Mouse (Mus musculus) urinary bladder, postnatal 25 days (tissue): ENCODE measurements at regions not wholly inside any gene's neighbourhood (a gene's known extent, or its start where the extent isn't known, plus 50 kb on each side); places are given as distances from the start of the nearest gene placed in this dataset.
A peak's percentile ranks its signal among the peaks of the same experiment; 100 is the strongest.

Experiments
- DNase-seq: peaks from one replicate; pipeline ENCODE4 v3.0.0; 2022; ENCODE audit warnings: low spot score

GRCm38 (mm10) chr14:58817961-58818504 lies 324.7 kb downstream of the 1700129C05Rik start:
- DNase-seq = no peak

- no peak for DNase-seq
Observed at GRCm38 (mm10) chr14:58816540-58816876, 326.2 kb downstream of the 1700129C05Rik start.

GRCm38 (mm10) chr14:58815616-58816539 lies 326.8 kb downstream of the 1700129C05Rik start:
- no peak for DNase-seq

GRCm38 (mm10) chr14:58812585-58812984 lies 330.1 kb downstream of the 1700129C05Rik start:
- no peak for DNase-seq

GRCm38 (mm10) chr14:58801402-58801861 lies 341.3 kb downstream of the 1700129C05Rik start:
- DNase-seq = no peak

GRCm38 (mm10) chr14:58788190-58788945 lies 354.3 kb downstream of the 1700129C05Rik start:
- DNase-seq = no peak

GRCm38 (mm10) chr14:58787618-58788017 lies 355.1 kb downstream of the 1700129C05Rik start:
- no peak for DNase-seq

- no peak for DNase-seq
Observed at GRCm38 (mm10) chr14:58786791-58787491, 355.8 kb downstream of the 1700129C05Rik start.

- DNase-seq = no peak
Observed at GRCm38 (mm10) chr14:58783201-58783600, 359.5 kb downstream of the 1700129C05Rik start.

GRCm38 (mm10) chr14:58780306-58780705 lies 362.4 kb downstream of the 1700129C05Rik start:
- no peak for DNase-seq

- DNase-seq = no peak
Observed at GRCm38 (mm10) chr14:58778675-58779074, 364.0 kb downstream of the 1700129C05Rik start.

GRCm38 (mm10) chr14:58761291-58761690 lies 381.4 kb downstream of the 1700129C05Rik start:
- DNase-seq = no peak

- DNase-seq = no peak
Observed at GRCm38 (mm10) chr14:58759759-58760158, 382.9 kb downstream of the 1700129C05Rik start.

- no peak for DNase-seq
Observed at GRCm38 (mm10) chr14:58753781-58754180, 388.9 kb downstream of the 1700129C05Rik start.

GRCm38 (mm10) chr14:58753136-58753535 lies 389.6 kb downstream of the 1700129C05Rik start:
- no peak for DNase-seq

- DNase-seq = no peak
Observed at GRCm38 (mm10) chr14:58726418-58726817, 416.3 kb downstream of the 1700129C05Rik start.

GRCm38 (mm10) chr14:58714856-58715255 lies 427.8 kb downstream of the 1700129C05Rik start:
- DNase-seq = no peak

- DNase-seq = no peak
Observed at GRCm38 (mm10) chr14:58709861-58710260, 432.8 kb downstream of the 1700129C05Rik start.

- DNase-seq = no peak
Observed at GRCm38 (mm10) chr14:58709281-58709680, 433.4 kb downstream of the 1700129C05Rik start.

GRCm38 (mm10) chr14:58701765-58702164 lies 440.9 kb downstream of the 1700129C05Rik start:
- DNase-seq = peak; percentile 52

GRCm38 (mm10) chr14:58691129-58691828 lies 451.4 kb downstream of the 1700129C05Rik start:
- no peak for DNase-seq
